Mouse (Mus musculus) liver, adult (tissue): ENCODE results near the gene Olfr1031.
A peak's percentile ranks its signal among the peaks of the same experiment; 100 is the strongest.

Experiments
- GATA4 ChIP-seq: IDR thresholded peaks from 2 replicates; pipeline ENCODE4 v1.6.1; 2014; ENCODE audit warnings: mild to moderate bottlenecking, low read length; ENCODE audit not compliant: insufficient replicate concordance

The Olfr1031 gene

GRCm38 (mm10) chr2:85990004-85990403 lies at the start of gene Olfr1031:
Olfr1031 (plus strand) TSS chr2:85990304.
- TF ChIP-seq GATA4 = no peak

DNA sequence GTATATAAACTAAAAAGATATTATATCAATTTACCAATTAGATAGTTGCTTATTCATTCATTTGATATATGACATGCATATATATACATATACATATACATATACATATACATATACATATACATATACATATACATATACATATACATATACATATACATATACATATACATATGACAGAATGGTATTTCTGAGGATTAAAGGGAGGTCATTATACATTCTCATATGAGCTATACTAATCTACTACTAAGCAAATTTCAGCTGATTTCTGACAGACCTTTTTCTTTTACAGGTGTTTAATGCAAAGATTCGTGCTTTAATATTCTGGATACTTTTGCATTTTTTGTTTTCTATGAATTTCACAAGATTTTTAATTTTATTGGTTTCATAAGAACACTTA lies 40.0 kb upstream of the Olfr1031 start, which contains the start of gene Olfr1028:
Olfr1028 (plus strand) TSS at position 301 of the 400 bp plus-strand sequence.
- TF ChIP-seq GATA4 = no peak

- TF ChIP-seq GATA4 = no peak
Observed at GRCm38 (mm10) chr2:85973595-85973994, 16.5 kb upstream of the Olfr1031 start, which contains the start of gene Olfr1029. Olfr1029 (plus strand) TSS chr2:85973895.

DNA sequence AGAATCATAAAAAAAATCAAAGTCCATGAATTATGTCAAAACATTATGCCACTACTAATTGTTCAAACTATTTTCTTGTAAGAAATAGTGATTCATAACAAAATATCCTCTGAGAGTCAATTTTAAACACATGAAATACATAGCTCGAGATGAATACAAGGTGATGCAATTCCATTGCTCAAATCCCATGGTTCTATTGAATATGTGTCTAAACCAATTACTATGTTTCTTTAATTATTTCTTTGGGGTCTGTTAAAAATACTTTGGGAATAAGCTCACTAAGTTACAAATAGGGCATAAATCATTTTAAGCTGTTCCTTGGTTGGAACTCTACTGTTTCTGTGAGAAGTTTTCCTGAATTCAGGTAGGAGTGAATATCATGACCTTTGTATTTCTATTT lies 11.1 kb upstream of the Olfr1031 start, which contains the start of gene Olfr1030:
Olfr1030 (plus strand) TSS at position 301 of the 400 bp plus-strand sequence.
- TF ChIP-seq GATA4 = no peak

DNA sequence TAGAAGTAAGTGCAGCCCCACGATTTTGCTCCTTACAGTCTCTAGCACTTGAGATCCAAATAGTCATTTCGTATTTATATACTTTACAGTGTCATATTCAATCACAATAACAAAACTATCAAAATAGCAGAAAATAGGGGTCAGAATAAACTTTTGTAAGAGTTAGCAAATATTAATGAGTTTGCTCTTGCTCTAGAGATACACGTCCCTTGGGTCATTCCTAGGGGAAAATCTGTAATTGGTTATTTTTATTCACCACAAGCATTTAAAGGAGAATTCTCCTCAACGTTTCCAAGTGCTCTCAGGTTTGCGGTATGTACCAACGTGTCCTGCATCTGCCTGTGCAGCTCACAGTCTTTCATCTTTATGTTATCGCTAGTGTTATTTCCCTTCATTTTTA lies 15.1 kb downstream of the Olfr1031 start, which contains the start of gene Olfr1032:
Olfr1032 (plus strand) TSS at position 301 of the 400 bp plus-strand sequence.
- no peak for TF ChIP-seq GATA4

DNA sequence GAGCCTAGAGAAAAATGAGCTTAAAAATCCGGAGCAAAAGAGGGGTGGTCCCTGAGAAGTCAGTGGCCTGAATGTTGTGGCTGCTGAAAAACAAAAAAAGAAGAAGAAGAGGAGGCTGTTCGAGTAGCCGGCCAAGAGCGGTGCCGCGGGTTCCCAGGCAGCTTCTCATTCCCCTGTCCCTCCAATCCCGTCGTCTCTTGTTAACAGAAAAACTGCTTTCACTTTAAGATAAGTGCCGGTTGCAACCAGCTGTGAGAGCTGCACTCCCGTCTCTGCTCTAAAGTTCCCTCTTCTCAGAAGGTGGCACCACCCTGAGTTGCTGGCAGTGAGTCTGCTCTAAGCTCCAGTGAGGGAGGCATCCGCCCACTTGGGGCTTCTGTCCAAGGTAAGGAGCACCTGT lies 30.3 kb downstream of the Olfr1031 start, which contains the start of gene Olfr1033:
Olfr1033 (plus strand) TSS at position 228 of the 400 bp plus-strand sequence.
- 0 out of 2 replicates have a peak, but pooled peaks have one; percentile 24 for TF ChIP-seq GATA4
